Mouse (Mus musculus): Measurements from ENCODE around the gene Cd27. TPM values are rescaled to one million over a fixed set of nuclear protein-coding genes. Genes with fewer than 3 reads are reported as not detected.

The Cd27 gene
- total RNA-seq, 1 experiment = 0.22 TPM

DNA sequence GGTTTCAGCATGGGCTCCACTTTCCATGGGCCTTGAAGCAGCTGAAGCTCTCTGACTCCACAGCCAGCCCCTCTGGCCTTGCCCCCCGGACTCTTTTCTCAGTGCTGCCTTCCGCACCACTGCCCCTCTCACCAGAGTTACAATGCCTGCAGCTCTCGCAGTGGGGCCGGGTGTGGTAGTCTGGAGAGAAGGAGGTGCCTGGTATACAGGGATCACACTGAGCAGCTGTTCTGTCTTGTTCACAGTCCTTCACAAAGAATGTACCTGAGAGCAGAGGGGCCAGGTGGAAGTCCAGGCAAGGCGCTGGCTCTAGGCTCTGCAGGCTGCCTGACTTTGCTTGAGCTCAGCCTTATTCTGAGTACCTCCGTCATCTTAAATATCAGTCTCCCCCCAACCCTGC is 469 bp downstream of the Cd27 start:
- TF ChIP-seq ZC3H11A (IDR thresholded peaks at IDR 0.05; ENCODE audit: borderline replicate concordance, low read depth, low read length) (no peak), MAFK (IDR thresholded peaks at IDR 0.05; ENCODE audit: insufficient read depth, low read depth, low read length) (no peak), ZNF384 (IDR thresholded peaks at IDR 0.05; ENCODE audit: low read depth, low read length) (no peak), HCFC1 (IDR thresholded peaks at IDR 0.05; ENCODE audit: borderline replicate concordance, insufficient read depth, low read length) (no peak), CHD2 (IDR thresholded peaks at IDR 0.05; ENCODE audit: low read depth, low read length) (no peak)
- no peaks in the 10 kb centered on the region for H3K9me3 ChIP-seq (ENCODE audit: control insufficient read depth, insufficient read depth, low read depth, low read length)
- no peaks in the 10 kb centered on the region for H3K36me3 ChIP-seq (ENCODE audit: control insufficient read depth, insufficient read depth, low read length, poor library complexity, severe bottlenecking)
- H3K4me1 ChIP-seq (ENCODE audit: control insufficient read depth in 2 of 2, insufficient read depth in 2 of 2, low read length in 2 of 2, poor library complexity in 1 of 2) = peaks cover 3 to 9% of the 10 kb centered on the region in 2 experiments; a peak in 3 of 4 replicates
- DNase-seq (ENCODE audit: low read depth, low spot score) = no peak
- H3K27ac ChIP-seq (ENCODE audit: insufficient read depth, low read depth, low read length, poor library complexity, severe bottlenecking) = no peak overlapping the region
- H3K9ac ChIP-seq (ENCODE audit: insufficient read depth, low read depth, low read length, poor library complexity, severe bottlenecking) = no peak overlapping the region
- in situ Hi-C loops (cut with MboI; ENCODE audit: low sequenced_read_pairs in 2 of 2, unreplicated experiment in 2 of 2) = no loop called here
- H3K4me3 ChIP-seq (ENCODE audit: insufficient read depth in 1 of 2, low read depth in 1 of 2, low read length in 2 of 2, poor library complexity in 1 of 2, severe bottlenecking in 1 of 2) = no peak overlapping the region

DNA sequence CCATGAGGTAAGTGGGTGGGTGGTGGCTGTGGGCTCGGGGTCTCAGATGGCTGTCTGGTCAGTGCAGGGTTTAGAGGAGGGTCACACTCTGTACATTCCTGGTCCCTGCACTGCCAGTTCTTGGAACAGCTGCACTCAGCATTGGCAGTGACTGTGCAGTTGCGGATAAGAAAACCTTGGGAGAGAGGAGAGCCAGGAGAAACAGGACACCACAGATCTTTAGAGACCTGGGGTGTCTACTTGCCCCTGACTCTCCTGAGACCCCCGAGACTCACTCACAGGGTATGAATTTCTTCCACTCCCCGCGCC is 2.3 kb downstream of the Cd27 start:
- in situ Hi-C loops (cut with MboI; ENCODE audit: low sequenced_read_pairs in 2 of 2, unreplicated experiment in 2 of 2) = no loop called here
- no peak for DNase-seq (ENCODE audit: low read depth, low spot score)
- no peaks in the 10 kb centered on the region for H3K9me3 ChIP-seq (ENCODE audit: control insufficient read depth, insufficient read depth, low read depth, low read length)
- TF ChIP-seq HCFC1 (IDR thresholded peaks at IDR 0.05; ENCODE audit: borderline replicate concordance, insufficient read depth, low read length) (no peak), MAFK (IDR thresholded peaks at IDR 0.05; ENCODE audit: insufficient read depth, low read depth, low read length) (no peak), CHD2 (IDR thresholded peaks at IDR 0.05; ENCODE audit: low read depth, low read length) (no peak)
- H3K9ac ChIP-seq (ENCODE audit: insufficient read depth, low read depth, low read length, poor library complexity, severe bottlenecking) = no peak overlapping the region
- H3K36me3 ChIP-seq (ENCODE audit: control insufficient read depth, insufficient read depth, low read length, poor library complexity, severe bottlenecking) = no peaks in the 10 kb centered on the region
- H3K4me3 ChIP-seq (ENCODE audit: insufficient read depth in 1 of 2, low read depth in 1 of 2, low read length in 2 of 2, poor library complexity in 1 of 2, severe bottlenecking in 1 of 2) = no peak overlapping the region
- H3K27ac ChIP-seq (ENCODE audit: insufficient read depth, low read depth, low read length, poor library complexity, severe bottlenecking) = no peak overlapping the region
- peaks cover 3 to 17% of the 10 kb centered on the region in 2 experiments; a peak in 3 of 4 replicates for H3K4me1 ChIP-seq (ENCODE audit: control insufficient read depth in 2 of 2, insufficient read depth in 2 of 2, low read length in 2 of 2, poor library complexity in 1 of 2)

GRCm38 (mm10) chr6:125233816-125234519 is 2.8 kb downstream of the Cd27 start:
- DNase-seq (ENCODE audit: low read depth, low spot score) = no peak
- H3K36me3 ChIP-seq (ENCODE audit: control insufficient read depth, insufficient read depth, low read length, poor library complexity, severe bottlenecking) = no peaks in the 10 kb centered on the region
- in situ Hi-C loops (cut with MboI; ENCODE audit: low sequenced_read_pairs in 2 of 2, unreplicated experiment in 2 of 2) = no loop called here
- no peak overlapping the region for H3K9ac ChIP-seq (ENCODE audit: insufficient read depth, low read depth, low read length, poor library complexity, severe bottlenecking)
- H3K4me3 ChIP-seq (ENCODE audit: insufficient read depth in 1 of 2, low read depth in 1 of 2, low read length in 2 of 2, poor library complexity in 1 of 2, severe bottlenecking in 1 of 2) = no peak overlapping the region
- TF ChIP-seq MAFK (IDR thresholded peaks at IDR 0.05; ENCODE audit: insufficient read depth, low read depth, low read length) = no peak
- TF ChIP-seq HCFC1 (IDR thresholded peaks at IDR 0.05; ENCODE audit: borderline replicate concordance, insufficient read depth, low read length) = no peak
- TF ChIP-seq CHD2 (IDR thresholded peaks at IDR 0.05; ENCODE audit: low read depth, low read length) = no peak
- no peak for TF ChIP-seq ZNF384 (IDR thresholded peaks at IDR 0.05; ENCODE audit: low read depth, low read length)
- TF ChIP-seq ZC3H11A (IDR thresholded peaks at IDR 0.05; ENCODE audit: borderline replicate concordance, low read depth, low read length) = no peak
- no peaks in the 10 kb centered on the region for H3K9me3 ChIP-seq (ENCODE audit: control insufficient read depth, insufficient read depth, low read depth, low read length)
- peaks cover 3 to 17% of the 10 kb centered on the region in 2 experiments; a peak in 3 of 4 replicates for H3K4me1 ChIP-seq (ENCODE audit: control insufficient read depth in 2 of 2, insufficient read depth in 2 of 2, low read length in 2 of 2, poor library complexity in 1 of 2)
- no peak overlapping the region for H3K27ac ChIP-seq (ENCODE audit: insufficient read depth, low read depth, low read length, poor library complexity, severe bottlenecking)

- H3K27ac ChIP-seq (ENCODE audit: insufficient read depth, low read depth, low read length, poor library complexity, severe bottlenecking) = no peak overlapping the region
- no peak for DNase-seq (ENCODE audit: low read depth, low spot score)
- H3K4me3 ChIP-seq (ENCODE audit: insufficient read depth in 1 of 2, low read depth in 1 of 2, low read length in 2 of 2, poor library complexity in 1 of 2, severe bottlenecking in 1 of 2) = no peak overlapping the region
- H3K4me1 ChIP-seq (ENCODE audit: control insufficient read depth in 2 of 2, insufficient read depth in 2 of 2, low read length in 2 of 2, poor library complexity in 1 of 2) = peaks cover 3 to 17% of the 10 kb centered on the region in 2 experiments; a peak in 3 of 4 replicates
- no peaks in the 10 kb centered on the region for H3K36me3 ChIP-seq (ENCODE audit: control insufficient read depth, insufficient read depth, low read length, poor library complexity, severe bottlenecking)
- no peak overlapping the region for H3K9ac ChIP-seq (ENCODE audit: insufficient read depth, low read depth, low read length, poor library complexity, severe bottlenecking)
- in situ Hi-C loops (cut with MboI; ENCODE audit: low sequenced_read_pairs in 2 of 2, unreplicated experiment in 2 of 2) = no loop called here
- no peaks in the 10 kb centered on the region for H3K9me3 ChIP-seq (ENCODE audit: control insufficient read depth, insufficient read depth, low read depth, low read length)
- no peak for TF ChIP-seq HCFC1 (IDR thresholded peaks at IDR 0.05; ENCODE audit: borderline replicate concordance, insufficient read depth, low read length)
- TF ChIP-seq MAFK (IDR thresholded peaks at IDR 0.05; ENCODE audit: insufficient read depth, low read depth, low read length) = no peak
- TF ChIP-seq ZC3H11A (IDR thresholded peaks at IDR 0.05; ENCODE audit: borderline replicate concordance, low read depth, low read length) = no peak
- no peak for TF ChIP-seq CHD2 (IDR thresholded peaks at IDR 0.05; ENCODE audit: low read depth, low read length)
- no peak for TF ChIP-seq ZNF384 (IDR thresholded peaks at IDR 0.05; ENCODE audit: low read depth, low read length)
These were observed 4.3 kb downstream of the Cd27 start for GRCm38 (mm10) chr6:125232516-125232915.
